Comparison of ENCODE assay signal across 8 mouse cellular contexts in the genomic region with DNA sequence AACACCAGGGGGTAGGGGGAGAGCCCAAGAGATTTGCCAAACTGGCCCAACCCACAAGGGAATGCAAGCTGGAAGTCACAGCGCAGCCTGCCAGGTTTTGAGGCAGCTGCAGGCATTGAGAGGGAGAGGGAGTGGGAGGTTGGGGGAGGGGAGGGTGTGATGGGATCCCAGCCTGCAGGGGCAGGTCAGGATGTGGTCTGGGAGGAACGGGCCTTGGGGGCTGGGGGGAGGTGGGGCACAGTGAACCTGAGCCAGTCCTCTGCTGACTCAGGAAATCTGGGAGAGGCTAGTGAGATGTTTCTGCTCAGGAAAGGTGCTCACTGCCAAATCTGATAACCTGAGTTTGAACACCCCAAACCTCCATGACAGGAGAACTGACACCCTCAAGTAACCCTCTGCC. TPM values are rescaled to one million over a fixed set of nuclear protein-coding genes. Genes with fewer than 3 reads are reported as not detected.
A peak's percentile ranks its signal among the peaks of the same experiment; 100 is the strongest.
DNase-seq lines count a peak whose midpoint lies in the region; ATAC-seq and TF ChIP-seq lines count a peak whose summit lies in the region.

No protein-coding gene starts in this region.

- H3K27me3 ChIP-seq in kidney, embryonic 14.5 days (ENCODE audit: control insufficient read depth, insufficient read depth, low read length) = no peaks in the 10 kb centered on the region
- no peaks in the 10 kb centered on the region for H3K27me3 ChIP-seq in limb, embryonic 15.5 days

- no peak overlapping the region for H3K4me2 ChIP-seq in kidney, embryonic 14.5 days (replicated peaks; ENCODE audit: low read depth, low read length)
- H3K4me2 ChIP-seq in limb, embryonic 15.5 days = no peak overlapping the region

- peaks cover 5% of the 10 kb centered on the region; the same call in 1 of the 2 replicates for H3K36me3 ChIP-seq in kidney, embryonic 14.5 days (ENCODE audit: control insufficient read depth, insufficient read depth, low read length)
- no peaks in the 10 kb centered on the region; the same call in 1 of the 2 replicates for H3K36me3 ChIP-seq in ES-E14 (ENCODE audit: control insufficient read depth, insufficient read depth, low read length, poor library complexity, severe bottlenecking)
- peaks cover 12% of the 10 kb centered on the region for H3K36me3 ChIP-seq in limb, embryonic 15.5 days

- in situ Hi-C loops in ES-E14 (cut with MboI; ENCODE audit: low sequenced_read_pairs in 2 of 2, unreplicated experiment in 2 of 2) = no loop called here

- H3K9ac ChIP-seq in kidney, embryonic 14.5 days (ENCODE audit: low read depth, low read length) = no peak overlapping the region
- H3K9ac ChIP-seq in ES-E14 (ENCODE audit: insufficient read depth, low read depth, low read length, poor library complexity, severe bottlenecking) = no peak overlapping the region
- H3K9ac ChIP-seq in limb, embryonic 15.5 days = no peak overlapping the region

- DNase-seq in kidney, postnatal 14 days = no peak
- peak; percentile 77 for DNase-seq in ES-E14 (ENCODE audit: low read depth, low spot score)
- DNase-seq in embryo, embryonic 11 days = peak; percentile 64
- DNase-seq in left cerebral cortex, adult 11 months (ENCODE audit: low spot score) = no peak
- DNase-seq in left cerebral cortex, adult 9 months (ENCODE audit: low spot score in 2 of 2) = no peak
- DNase-seq in layer of hippocampus, postnatal 36 days = no peak

- 9% methylated on average over 2 of the region's 2 CpGs for WGBS in kidney, embryonic 14.5 days
- WGBS in limb, embryonic 15.5 days = 13% methylated on average over 2 of the region's 2 CpGs

- no peak overlapping the region for H3K27ac ChIP-seq in kidney, embryonic 14.5 days (ENCODE audit: low read depth, low read length)
- no peak overlapping the region for H3K27ac ChIP-seq in ES-E14 (ENCODE audit: insufficient read depth, low read depth, low read length, poor library complexity, severe bottlenecking)
- peak overlapping the region; percentile 33; the same call in 1 of the 2 replicates for H3K27ac ChIP-seq in limb, embryonic 15.5 days

- no peak overlapping the region for H3K4me3 ChIP-seq in kidney, embryonic 14.5 days (ENCODE audit: low read length)
- H3K4me3 ChIP-seq in ES-E14 (ENCODE audit: insufficient read depth in 1 of 2, low read depth in 1 of 2, low read length in 2 of 2, poor library complexity in 1 of 2, severe bottlenecking in 1 of 2) = no peak overlapping the region
- no peak overlapping the region for H3K4me3 ChIP-seq in limb, embryonic 15.5 days

- peaks cover 10% of the 10 kb centered on the region; the same call in 1 of the 2 replicates for H3K4me1 ChIP-seq in kidney, embryonic 14.5 days (ENCODE audit: control insufficient read depth, insufficient read depth, low read length)
- H3K4me1 ChIP-seq in ES-E14 (ENCODE audit: control insufficient read depth in 2 of 2, insufficient read depth in 2 of 2, low read length in 2 of 2, poor library complexity in 1 of 2) = peaks cover 3 to 19% of the 10 kb centered on the region in 2 experiments; a peak in 3 of 4 replicates
- peaks cover 15% of the 10 kb centered on the region for H3K4me1 ChIP-seq in limb, embryonic 15.5 days

- no peaks in the 10 kb centered on the region for H3K9me3 ChIP-seq in kidney, embryonic 14.5 days (ENCODE audit: control insufficient read depth, low read length)
- H3K9me3 ChIP-seq in ES-E14 (ENCODE audit: control insufficient read depth, insufficient read depth, low read depth, low read length) = no peaks in the 10 kb centered on the region
- H3K9me3 ChIP-seq in limb, embryonic 15.5 days = no peaks in the 10 kb centered on the region

- peak; percentile 72; the same call in 1 of the 2 replicates for ATAC-seq in kidney, embryonic 14.5 days (ENCODE audit: low FRiP score, low TSS enrichment)
- ATAC-seq in limb, embryonic 15.5 days (ENCODE audit: insufficient number of reproducible peaks, low FRiP score, low TSS enrichment, low read depth) = no peak

TF ChIP-seq in ES-E14, 5 proteins besides CTCF, POLR2A, EP300 and RAD21:
- no peak for TF ChIP-seq ZC3H11A (IDR thresholded peaks at IDR 0.05; ENCODE audit: borderline replicate concordance, low read depth, low read length)
- peak; percentile 30; the same call in 1 of the 2 replicates for TF ChIP-seq ZNF384 (IDR thresholded peaks at IDR 0.05; ENCODE audit: low read depth, low read length)
- no peak for TF ChIP-seq HCFC1 (IDR thresholded peaks at IDR 0.05; ENCODE audit: borderline replicate concordance, insufficient read depth, low read length)
- no peak for TF ChIP-seq CHD2 (IDR thresholded peaks at IDR 0.05; ENCODE audit: low read depth, low read length)
- peak; percentile 93 for TF ChIP-seq MAFK (IDR thresholded peaks at IDR 0.05; ENCODE audit: insufficient read depth, low read depth, low read length)
TF ChIP-seq in ES-E14: peak in this region for 2.

RNA-seq across cellular contexts. Expression of gene Trim8, which starts 10.9 kb away (rescaled TPM):
- 28.3 and 35.6 TPM in 2 replicates for polyA plus RNA-seq in kidney, embryonic 14.5 days (2014; fragmentation: Nextera tagmentation; extraction: Ambion mirVana)
- total RNA-seq in ES-E14 (2012; rRNA removed) = 26.1 and 33.2 TPM in 2 replicates
- 14.6 and 15.1 TPM in 2 replicates for polyA plus RNA-seq in limb, embryonic 15.5 days (2015; fragmentation: Nextera tagmentation; extraction: Ambion mirVana)
- total RNA-seq in layer of hippocampus, postnatal 36 days (2021) = 100 to 1,000 TPM; 105 TPM

Comparison
In these comparisons a context has a peak if more than half of its experiments do, and no peak if none do; other contexts are left out.
1. DNase-seq: peak in ES-E14 (single experiment) and embryo, embryonic 11 days (single experiment); none in kidney, postnatal 14 days (single experiment), left cerebral cortex, adult 11 months (single experiment), left cerebral cortex, adult 9 months (0 of 2) and layer of hippocampus, postnatal 36 days (0 of 2).